Mouse (Mus musculus) liver, embryonic 15.5 days (tissue): ENCODE results near the gene Dpy19l3. TPM values are rescaled to one million over a fixed set of nuclear protein-coding genes. Genes with fewer than 3 reads are reported as not detected.

Source experiments
- polyA plus RNA-seq: library from polyadenylated mRNA; unstranded; fragments of >200 nt; fragmentation: Nextera tagmentation; extraction: Ambion mirVana; gene quantifications from 2 replicates; pipeline ENCODE4 v1.2.1, GENCODE M21; 2015

Gene Dpy19l3
- polyA plus RNA-seq, 1 experiment from 2014 or later = 8.0 TPM

Other genes with a start within 250 kb of the Dpy19l3 start
- gene Tdrd12, start 216.7 kb downstream of the Dpy19l3 start, polyA plus RNA-seq = 0.20 TPM in 1 of 2 replicates, not detected in the other
- gene Nudt19, start 198.2 kb downstream of the Dpy19l3 start, polyA plus RNA-seq = 67.2 and 69.0 TPM in 2 replicates
- gene Rgs9bp, start 168.9 kb downstream of the Dpy19l3 start, polyA plus RNA-seq = 0.03 TPM in 2 replicates
- 20.7 and 22.6 TPM in 2 replicates for gene Ankrd27, start 168.2 kb downstream of the Dpy19l3 start, polyA plus RNA-seq
- gene Pdcd5, start 106.9 kb downstream of the Dpy19l3 start, polyA plus RNA-seq = 99.7 and 102 TPM in 2 replicates
- 4.3 and 5.1 TPM in 2 replicates for gene Zfp507, start 48.5 kb upstream of the Dpy19l3 start, polyA plus RNA-seq